Mouse (Mus musculus): Measurements from ENCODE around the gene Isyna1.
"Not testable (repeated sequence)": the region's sequence is repeated elsewhere in the genome, so short reads cannot be mapped to it uniquely, and the experiment has no call there.

The Isyna1 gene

GRCm38 (mm10) chr8:70574302-70574701 is 19.9 kb upstream of the Isyna1 start:
- in situ Hi-C loops (cut with MboI; ENCODE audit: low sequenced_read_pairs), result no loop called here

- in situ Hi-C loops (cut with MboI; ENCODE audit: low sequenced_read_pairs), result no loop called here
These were observed 19.3 kb upstream of the Isyna1 start for GRCm38 (mm10) chr8:70574915-70575314.

GRCm38 (mm10) chr8:70577207-70577606 is 17.0 kb upstream of the Isyna1 start:
- in situ Hi-C loops (cut with MboI; ENCODE audit: low sequenced_read_pairs), result no loop called here

- in situ Hi-C loops (cut with MboI; ENCODE audit: low sequenced_read_pairs), result no loop called here
These were observed 10.4 kb upstream of the Isyna1 start for GRCm38 (mm10) chr8:70583476-70584387.

- in situ Hi-C loops (cut with MboI; ENCODE audit: low sequenced_read_pairs), result no loop called here
These were observed 9.4 kb upstream of the Isyna1 start for GRCm38 (mm10) chr8:70584606-70585257.

- in situ Hi-C loops (cut with MboI; ENCODE audit: low sequenced_read_pairs), result no loop called here
These were observed 8.9 kb upstream of the Isyna1 start for GRCm38 (mm10) chr8:70585258-70585652.

- in situ Hi-C loops (cut with MboI; ENCODE audit: low sequenced_read_pairs), result not testable (repeated sequence)
These were observed 6.2 kb upstream of the Isyna1 start for GRCm38 (mm10) chr8:70587955-70588354.

GRCm38 (mm10) chr8:70591569-70591968 is 2.6 kb upstream of the Isyna1 start:
- in situ Hi-C loops (cut with MboI; ENCODE audit: low sequenced_read_pairs), result no loop called here

GRCm38 (mm10) chr8:70593173-70593572 is 1.0 kb upstream of the Isyna1 start:
- in situ Hi-C loops (cut with MboI; ENCODE audit: low sequenced_read_pairs), result no loop called here

- in situ Hi-C loops (cut with MboI; ENCODE audit: low sequenced_read_pairs), result no loop called here
These were observed 720 bp downstream of the Isyna1 start for GRCm38 (mm10) chr8:70594621-70595564.

GRCm38 (mm10) chr8:70595811-70596210 is 1.6 kb downstream of the Isyna1 start:
- in situ Hi-C loops (cut with MboI; ENCODE audit: low sequenced_read_pairs), result no loop called here

GRCm38 (mm10) chr8:70596216-70596615 is 2.0 kb downstream of the Isyna1 start:
- in situ Hi-C loops (cut with MboI; ENCODE audit: low sequenced_read_pairs), result no loop called here

- in situ Hi-C loops (cut with MboI; ENCODE audit: low sequenced_read_pairs), result no loop called here
These were observed 2.7 kb downstream of the Isyna1 start for GRCm38 (mm10) chr8:70596775-70597416.

GRCm38 (mm10) chr8:70597417-70598272 is 3.5 kb downstream of the Isyna1 start:
- in situ Hi-C loops (cut with MboI; ENCODE audit: low sequenced_read_pairs), result no loop called here

GRCm38 (mm10) chr8:70598283-70598682 is 4.1 kb downstream of the Isyna1 start:
- in situ Hi-C loops (cut with MboI; ENCODE audit: low sequenced_read_pairs), result no loop called here

- in situ Hi-C loops (cut with MboI; ENCODE audit: low sequenced_read_pairs), result no loop called here
These were observed 4.5 kb downstream of the Isyna1 start for GRCm38 (mm10) chr8:70598722-70599121.

GRCm38 (mm10) chr8:70599507-70600290 is 5.5 kb downstream of the Isyna1 start:
- in situ Hi-C loops (cut with MboI; ENCODE audit: low sequenced_read_pairs), result no loop called here

GRCm38 (mm10) chr8:70600473-70601270 is 6.5 kb downstream of the Isyna1 start:
- in situ Hi-C loops (cut with MboI; ENCODE audit: low sequenced_read_pairs), result no loop called here
